Mouse (Mus musculus) heart, postnatal 25 days (tissue): ENCODE data around the gene Cyp2d22. TPM values are rescaled to one million over a fixed set of nuclear protein-coding genes. Genes with fewer than 3 reads are reported as not detected.
"Not testable (repeated sequence)": the region's sequence is repeated elsewhere in the genome, so short reads cannot be mapped to it uniquely, and the experiment has no call there.

ENCODE experiments used
- DNase-seq: peaks from one replicate; pipeline ENCODE4 v3.0.0; 2022; ENCODE audit warnings: low spot score
- intact Hi-C: fragments of 180-260 bp; cut with DNase I; formaldehyde crosslinking; loops from one replicate; pipeline ENCODE4 v1.15.1; 2025
- total RNA-seq, 2 experiments: library from RNA; stranded (reverse); gene quantifications; 2 replicates each; pipeline ENCODE4 v1.2.3; 2021

The Cyp2d22 gene
- 10 to 100 TPM; 21.5 to 25.4 TPM for total RNA-seq

DNA sequence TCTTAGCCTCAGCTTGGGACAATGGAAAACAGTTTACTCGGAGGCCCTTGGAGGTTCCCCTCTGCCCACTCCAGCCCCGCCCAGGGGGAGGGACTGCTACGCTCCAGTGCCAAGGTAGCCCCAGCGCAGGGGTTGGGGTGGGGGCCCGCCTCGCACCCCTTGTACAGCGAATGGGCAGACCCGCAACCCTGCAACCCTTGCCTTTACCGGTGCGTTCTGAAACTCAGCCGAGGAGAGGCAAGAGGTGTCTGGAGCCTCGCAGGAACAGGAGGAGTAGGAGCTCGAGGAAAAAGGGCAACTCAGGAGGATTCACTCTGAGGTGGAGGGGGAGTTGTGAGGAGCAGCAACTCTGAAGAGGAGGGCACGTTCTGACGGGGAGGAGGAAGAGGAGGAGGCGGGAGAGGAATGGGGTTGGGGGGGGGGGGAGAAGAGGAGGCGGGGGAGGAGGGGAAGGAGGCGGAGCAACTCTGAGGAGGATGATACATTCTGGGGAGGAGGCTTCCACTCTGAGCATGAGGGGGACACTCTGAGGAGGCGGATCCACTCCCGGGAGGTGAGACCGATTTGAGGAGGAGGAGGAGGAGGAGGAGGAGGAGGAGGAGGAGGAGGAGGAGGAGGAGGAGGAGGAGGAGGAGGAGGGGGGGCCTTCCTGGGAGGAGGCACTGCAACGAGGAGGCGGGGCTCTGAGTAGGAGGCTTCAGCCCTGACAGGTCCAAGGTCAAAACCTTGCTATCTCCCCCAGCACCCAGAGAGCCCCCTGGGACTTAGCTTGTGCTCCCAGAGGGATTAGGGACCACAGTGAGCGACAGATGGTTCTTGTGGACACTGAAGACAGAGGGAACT is at the start of gene Cyp2d22:
Gene Cyp2d22 (minus strand): TSS at position 390 of the 843 bp plus-strand sequence.
- intact Hi-C loops: loop anchor here (1.0 to 5.0 kb wide), 2 partner anchors 26 to 43 kb away; partner anchors contain the start of genes Naga, Ndufa6, Pheta2 and Smdt1
- peak; percentile 62 for DNase-seq

GRCm38 (mm10) chr15:82423471-82423870 is 43.4 kb upstream of the Cyp2d22 start:
- DNase-seq: no peak
- intact Hi-C loops: no loop called here

GRCm38 (mm10) chr15:82422935-82423334 is 42.9 kb upstream of the Cyp2d22 start:
- DNase-seq: no peak
- intact Hi-C loops: no loop called here

DNA sequence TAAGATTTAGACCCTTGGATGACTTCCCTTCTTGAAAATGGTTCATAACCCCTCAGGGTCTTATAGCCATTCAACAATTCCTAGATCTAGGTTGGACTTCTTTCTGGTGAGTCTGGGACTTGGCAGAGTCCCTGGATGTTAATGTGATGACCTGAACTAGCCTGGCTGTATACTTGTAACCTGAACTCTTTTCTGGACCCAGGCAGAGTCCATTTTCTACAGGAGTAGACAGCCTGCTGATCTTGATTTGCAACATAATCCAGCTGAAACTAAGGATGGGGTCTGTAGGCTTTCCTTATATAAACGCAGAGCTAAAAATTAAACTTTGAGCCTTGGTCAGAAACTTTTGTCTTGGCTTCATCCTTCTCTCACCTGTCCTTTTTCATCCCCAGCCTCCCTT is 38.6 kb upstream of the Cyp2d22 start:
- intact Hi-C loops: no loop called here
- DNase-seq: no peak

GRCm38 (mm10) chr15:82416797-82417789 is 37.0 kb upstream of the Cyp2d22 start:
- peak; percentile 78 for DNase-seq
- intact Hi-C loops: loop anchor here (1.0 to 2.0 kb wide), 3 partner anchors 32 to 151 kb away; partner anchors contain the start of gene Ndufa6

DNA sequence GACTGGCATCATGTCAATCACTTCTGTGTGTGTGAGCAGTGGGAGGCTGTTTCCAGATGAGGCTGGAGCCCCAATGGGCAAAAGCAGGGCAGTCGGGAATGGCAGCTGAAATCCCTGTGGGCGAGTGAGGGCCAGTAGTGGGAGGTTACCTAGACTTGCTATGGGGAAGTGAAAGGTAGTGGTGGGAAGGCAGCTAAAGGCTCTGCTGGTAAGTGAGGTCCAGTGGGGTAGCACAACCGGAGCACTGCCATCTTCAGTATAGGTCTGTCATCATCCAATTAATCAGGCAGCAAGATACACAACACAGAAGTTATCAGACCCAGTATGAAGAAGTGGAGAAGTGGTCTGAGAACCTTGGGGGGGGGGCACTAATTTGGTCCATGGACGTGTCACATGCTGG is 27.5 kb upstream of the Cyp2d22 start:
- intact Hi-C loops: no loop called here
- DNase-seq: no peak

- intact Hi-C loops: no loop called here
- DNase-seq: no peak
These were observed 26.9 kb upstream of the Cyp2d22 start, which contains the start of gene Cyp2d10 for GRCm38 (mm10) chr15:82406981-82407380. Gene Cyp2d10, minus strand, starts transcription at chr15:82407195.

DNA sequence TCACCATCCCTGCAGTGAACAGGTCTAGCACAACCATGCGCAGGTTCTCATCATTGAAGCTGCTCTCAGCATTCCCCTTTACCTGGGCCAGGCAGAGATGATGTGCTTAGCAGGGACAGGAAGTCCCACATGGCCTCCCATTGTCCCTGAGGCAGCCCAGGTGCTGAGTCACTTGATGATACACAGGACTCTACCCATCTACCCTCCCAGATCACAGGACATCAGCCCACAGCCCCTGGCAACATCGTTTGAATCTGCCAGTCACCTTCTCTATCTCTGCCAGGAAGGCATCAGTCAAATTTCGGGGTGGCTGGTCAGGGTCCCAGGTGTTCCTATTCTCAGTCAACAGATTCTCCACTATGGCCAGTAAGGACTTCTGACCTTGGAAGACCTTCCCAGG is 24.1 kb upstream of the Cyp2d22 start:
- DNase-seq: no peak
- intact Hi-C loops: no loop called here

- DNase-seq: no peak
- intact Hi-C loops: no loop called here
These were observed 23.5 kb upstream of the Cyp2d22 start for GRCm38 (mm10) chr15:82403606-82404005.

DNA sequence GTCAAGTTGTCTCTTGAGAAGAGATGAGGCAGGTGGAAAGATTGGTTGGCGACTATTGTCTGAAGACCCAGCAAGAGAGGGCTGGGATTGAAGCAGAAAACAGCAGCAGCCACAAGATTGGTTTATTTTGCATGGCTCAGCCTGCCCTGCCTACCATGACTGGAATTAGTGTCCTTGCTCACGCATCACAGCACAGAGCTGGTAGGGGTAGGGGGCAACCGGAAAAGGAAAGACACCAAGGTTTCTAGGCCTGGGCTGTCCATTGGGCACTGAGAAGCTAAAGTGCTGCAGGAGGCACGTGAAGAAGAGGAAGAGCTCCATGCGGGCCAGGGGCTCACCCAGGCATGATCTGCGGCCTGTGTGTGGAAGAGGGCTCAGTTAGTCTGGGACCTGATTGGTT is 22.7 kb upstream of the Cyp2d22 start:
- intact Hi-C loops: no loop called here
- DNase-seq: no peak

DNA sequence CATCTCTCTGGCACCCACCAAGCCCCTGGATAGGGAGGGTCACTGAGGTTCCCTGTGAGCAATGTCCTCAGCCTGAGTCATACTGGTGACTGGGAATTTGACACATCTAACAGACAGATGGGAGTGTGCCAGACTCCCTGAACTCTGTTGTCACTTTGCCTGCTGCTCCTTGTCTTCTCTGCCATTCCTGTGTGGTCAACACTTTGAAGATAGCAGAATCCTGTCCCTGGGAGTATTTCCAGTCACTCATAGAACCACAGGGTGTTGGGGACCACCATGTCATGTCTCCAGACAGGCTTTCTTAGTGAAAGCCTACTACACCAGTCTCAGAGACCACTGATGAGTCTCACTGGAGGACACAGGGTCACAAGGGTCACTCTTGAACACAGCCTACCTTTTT is 22.0 kb upstream of the Cyp2d22 start:
- intact Hi-C loops: no loop called here
- DNase-seq: no peak

DNA sequence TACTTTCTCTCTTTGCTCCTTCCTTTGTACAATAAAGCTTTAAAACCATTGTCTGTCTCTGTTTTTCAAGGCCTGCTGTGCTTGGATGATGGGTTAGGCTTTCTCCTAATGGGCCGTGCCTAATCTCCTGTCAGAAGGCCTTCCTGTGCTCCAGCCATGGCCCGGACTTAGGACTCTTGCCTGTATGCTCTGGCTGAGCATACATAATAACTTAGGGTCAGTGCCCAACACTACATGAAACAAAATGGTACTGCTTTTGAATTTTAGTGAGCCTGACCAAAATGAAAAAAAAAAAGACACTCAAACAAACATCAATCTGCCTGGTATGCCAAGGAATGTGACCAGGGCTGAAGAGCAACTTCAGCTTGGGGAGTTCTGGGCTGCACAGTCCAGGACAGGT is 21.5 kb upstream of the Cyp2d22 start:
- no peak for DNase-seq
- intact Hi-C loops: no loop called here

GRCm38 (mm10) chr15:82395955-82396354 is 15.9 kb upstream of the Cyp2d22 start:
- DNase-seq, intact Hi-C loops: not testable (repeated sequence)

GRCm38 (mm10) chr15:82393922-82394321 is 13.9 kb upstream of the Cyp2d22 start, which contains the start of gene Cyp2d11:
Gene Cyp2d11, minus strand, starts transcription at chr15:82394022.
- intact Hi-C loops: not testable (repeated sequence)

GRCm38 (mm10) chr15:82389916-82390315 is 9.9 kb upstream of the Cyp2d22 start:
- intact Hi-C loops, DNase-seq: not testable (repeated sequence)

More at GRCm38 (mm10) chr15:82393922-82394321, 13.9 kb upstream of the Cyp2d22 start, which contains the start of gene Cyp2d11:
- DNase-seq: not testable (repeated sequence)

DNA sequence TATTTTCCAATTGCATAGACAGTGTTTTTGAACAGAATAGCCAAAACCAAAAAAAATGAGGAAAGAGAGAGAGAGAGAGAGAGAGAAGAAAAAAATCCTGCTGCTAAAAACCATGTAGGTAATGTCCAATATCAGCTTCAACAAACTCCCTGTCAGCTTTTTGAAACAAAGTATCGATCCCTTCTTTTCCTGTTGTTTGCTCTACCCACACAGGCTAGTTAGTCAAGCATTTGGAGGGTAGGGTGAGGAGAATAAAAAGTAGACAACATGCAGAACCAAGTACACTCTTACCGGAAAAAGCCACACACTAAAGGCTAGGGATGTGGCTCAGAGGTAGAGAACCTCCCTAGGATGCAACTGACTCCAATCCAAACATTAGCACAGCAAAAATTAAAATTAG is 5.7 kb upstream of the Cyp2d22 start:
- intact Hi-C loops: loop anchor here (2.0 kb wide), 1 partner anchor 31 kb away; no protein-coding TSS in a partner anchor

GRCm38 (mm10) chr15:82382441-82382840 is 2.4 kb upstream of the Cyp2d22 start:
- no peak for DNase-seq
- intact Hi-C loops: loop anchor here (5.0 kb wide), 1 partner anchor 45 kb away; the partner anchor contains the start of genes Naga, Pheta2 and Smdt1

More for the DNA sequence above, 5.7 kb upstream of the Cyp2d22 start:
- no peak for DNase-seq

DNA sequence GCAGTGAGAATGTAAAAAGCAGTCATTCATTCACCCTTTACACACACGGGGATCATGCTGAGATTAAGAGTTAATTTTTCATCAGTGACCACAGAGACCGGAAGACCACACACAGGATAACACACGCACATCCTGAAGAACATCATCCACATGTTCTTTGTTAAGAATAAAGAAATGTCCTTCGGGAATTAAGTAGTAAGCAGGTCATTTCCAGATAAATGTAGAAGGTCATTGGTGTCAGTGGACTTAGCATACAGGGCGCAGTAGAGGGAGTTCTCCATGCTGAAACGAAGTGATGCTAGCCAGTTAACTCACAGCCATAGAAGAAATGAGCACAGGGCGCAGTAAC is 628 bp upstream of the Cyp2d22 start:
- intact Hi-C loops: loop anchor here (1.0 to 5.0 kb wide), 2 partner anchors 26 to 43 kb away; partner anchors contain the start of genes Naga, Ndufa6, Pheta2 and Smdt1
- DNase-seq: no peak

DNA sequence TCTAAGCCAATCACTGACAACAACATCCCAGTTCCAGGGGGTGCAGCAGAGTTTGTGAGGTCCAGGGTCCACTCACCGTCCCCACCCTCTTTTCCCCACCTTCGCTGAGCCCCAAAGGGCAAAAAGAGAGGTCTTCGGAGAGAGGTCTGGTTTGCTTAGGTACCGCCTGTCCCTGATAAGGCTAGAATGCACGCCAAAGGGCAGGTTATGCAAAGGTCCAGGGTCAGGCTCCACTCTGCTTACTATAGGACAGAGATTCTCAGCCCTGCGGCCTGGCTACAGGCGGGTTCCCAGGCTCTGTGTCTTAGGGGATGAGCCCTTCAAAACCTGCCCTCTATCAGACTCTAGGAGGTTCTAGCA is 569 bp downstream of the Cyp2d22 start:
- DNase-seq: no peak
- intact Hi-C loops: no loop called here
